ENCODE assay signal across 8 mouse cellular contexts in genomic region chr10:69307067-69307466, GRCm38 (mm10). TPM values are rescaled to one million over a fixed set of nuclear protein-coding genes. Genes with fewer than 3 reads are reported as not detected.
DNase-seq lines count a peak whose midpoint lies in the region; ATAC-seq lines count a peak whose summit lies in the region.

No protein-coding gene starts in this region.

- H3K4me3 ChIP-seq in lung, embryonic 16.5 days (ENCODE audit: low read length) = no peak overlapping the region

- no peaks in the 10 kb centered on the region for H3K36me3 ChIP-seq in lung, embryonic 16.5 days (ENCODE audit: control insufficient read depth, insufficient read depth, low read length)

- H3K9ac ChIP-seq in lung, embryonic 16.5 days (ENCODE audit: low read length) = no peak overlapping the region

- 45% methylated on average over 5 of the region's 5 CpGs for WGBS in large intestine, adult 2 months
- WGBS in lung, embryonic 16.5 days = 37% methylated on average over 5 of the region's 5 CpGs

- peak; percentile 77 for DNase-seq in 416B (ENCODE audit: low read depth)
- peak; percentile 85 for DNase-seq in ES-CJ7 (ENCODE audit: low read depth, low spot score)
- peak; percentile 76 to 83 for DNase-seq in cerebellum, postnatal 10 days
- DNase-seq in heart, adult 8-10 months (ENCODE audit: low spot score) = peak; percentile 77
- DNase-seq in large intestine, adult 2 months (ENCODE audit: low read depth, low spot score) = peak; percentile 44
- DNase-seq in right cerebral cortex, adult 18-20 months = peak; percentile 55

- H3K4me2 ChIP-seq in lung, embryonic 16.5 days (ENCODE audit: low read depth, low read length) = no peak overlapping the region

- no peaks in the 10 kb centered on the region for H3K9me3 ChIP-seq in lung, embryonic 16.5 days (ENCODE audit: control insufficient read depth, low read length)

- peaks cover 5% of the 10 kb centered on the region; the same call in 1 of the 2 replicates for H3K4me1 ChIP-seq in lung, embryonic 16.5 days (replicated peaks; ENCODE audit: control insufficient read depth, insufficient read depth, low read length)

- no peak overlapping the region for H3K27ac ChIP-seq in lung, embryonic 16.5 days (ENCODE audit: low read length)

- peak; percentile 56; the same call in 1 of the 2 replicates for ATAC-seq in lung, embryonic 16.5 days (ENCODE audit: low read depth)
- ATAC-seq in erythroblast, adult 5-6 weeks (replicated peaks; ENCODE audit: low FRiP score, poor library complexity, severe bottlenecking) = no peak; the same call in 1 of the 2 replicates

- no peaks in the 10 kb centered on the region for H3K27me3 ChIP-seq in lung, embryonic 16.5 days (ENCODE audit: control insufficient read depth, insufficient read depth, low read depth, low read length)

RNA-seq across cellular contexts. Expression of gene Cdk1, which starts 45.7 kb away (rescaled TPM):
- total RNA-seq in heart, adult 8-10 months (2022) = 1 to 10 TPM in 1 of 4 experiments, under 1 TPM in 3; 0.44 to 1.3 (median 0.47) TPM
- 67.1 and 74.4 TPM in 2 replicates for polyA plus RNA-seq in large intestine, adult 2 months (2012; rRNA removed)
- polyA plus RNA-seq in lung, embryonic 16.5 days (2015; fragmentation: Nextera tagmentation; extraction: Ambion mirVana) = 561 and 586 TPM in 2 replicates
- 21.1 and 35.5 TPM in 2 replicates for total RNA-seq in erythroblast, adult 5-6 weeks (2015; ENCODE audit: low replicate concordance)
- 82.0 and 106 TPM in 2 replicates for total RNA-seq in erythroblast, adult 5-6 weeks (2017; ENCODE audit: low replicate concordance)

Comparison
In these comparisons a context has a peak if more than half of its experiments do, and no peak if none do; other contexts are left out.
1. RNA of gene Cdk1, which starts 45.7 kb away (total RNA-seq): 21.1 to 106 TPM in erythroblast, adult 5-6 weeks; 0.44 to 1.3 TPM in heart, adult 8-10 months; every median in the first group is over 4 times any median in the second.
2. Peak in every context shown above with its lines, with median percentiles within 50 percentile points of each other: DNase-seq.